ENCODE assay signal across 11 mouse cellular contexts in genomic region chr8:25331161-25331776, GRCm38 (mm10).
DNase-seq lines count a peak whose midpoint lies in the region; ATAC-seq lines count a peak whose summit lies in the region.
"Had no signal": no experiment of that assay in that cellular context is flagged by ENCODE, and none has a peak within 500 bp of the region (broad histone marks: within the 10 kb centered on the region; RNA-seq: fewer than 3 reads in every experiment).

No protein-coding gene starts in this region.

- 70% methylated on average over 7 of the region's 7 CpGs for WGBS in midbrain, embryonic 10.5 days
- 76% methylated on average over 7 of the region's 7 CpGs for WGBS in midbrain, embryonic 11.5 days
- 45% methylated on average over 7 of the region's 7 CpGs for WGBS in neural tube, embryonic 14.5 days

- no peak overlapping the region for H3K27ac ChIP-seq in midbrain, embryonic 10.5 days (replicated peaks)
- H3K27ac ChIP-seq in midbrain, embryonic 11.5 days (ENCODE audit: low read depth, low read length) = no peak overlapping the region
- H3K27ac ChIP-seq in neural tube, embryonic 14.5 days (ENCODE audit: low read depth, low read length) = peak overlapping the region; percentile 49; the same call in 1 of the 2 replicates
- H3K27ac ChIP-seq: heart, embryonic 15.5 days had no signal

- no peak overlapping the region for H3K4me2 ChIP-seq in midbrain, embryonic 11.5 days
- no peak overlapping the region for H3K4me2 ChIP-seq in neural tube, embryonic 14.5 days (ENCODE audit: low read depth, low read length)
- H3K4me2 ChIP-seq: heart, embryonic 15.5 days had no signal

- no peak overlapping the region for H3K9ac ChIP-seq in midbrain, embryonic 11.5 days (ENCODE audit: low read length)
- no peak overlapping the region for H3K9ac ChIP-seq in neural tube, embryonic 14.5 days (replicated peaks; ENCODE audit: low read depth, low read length)
- H3K9ac ChIP-seq: heart, embryonic 15.5 days had no signal

- no peaks in the 10 kb centered on the region; the same call in 1 of the 2 replicates for H3K27me3 ChIP-seq in midbrain, embryonic 10.5 days (ENCODE audit: low read depth, poor library complexity, severe bottlenecking)
- H3K27me3 ChIP-seq in midbrain, embryonic 11.5 days (ENCODE audit: control insufficient read depth, insufficient read depth, low read length) = no peaks in the 10 kb centered on the region
- H3K27me3 ChIP-seq in neural tube, embryonic 14.5 days (ENCODE audit: control insufficient read depth, insufficient read depth, low read length) = no peaks in the 10 kb centered on the region
- H3K27me3 ChIP-seq: heart, embryonic 15.5 days had no signal

- no peak for ATAC-seq in midbrain, embryonic 11.5 days (ENCODE audit: low FRiP score)
- 0 out of 2 replicates have a peak, but pooled peaks have one; percentile 5 for ATAC-seq in neural tube, embryonic 14.5 days (ENCODE audit: low read depth)
- ATAC-seq: intestine, postnatal 0 days had no signal

- peak; percentile 23 for DNase-seq in midbrain, embryonic 10.5 days (ENCODE audit: low spot score)
- no peak for DNase-seq in midbrain, embryonic 11.5 days (ENCODE audit: low spot score, missing footprints)
- DNase-seq in fibroblast of lung, adult 2 months (ENCODE audit: low read depth) = peak; percentile 72
- DNase-seq in kidney, postnatal 25 days = peak; percentile 35 to 65
- DNase-seq in cerebellum, adult 11 months = no peak
- no peak for DNase-seq in T-cell, adult 2 months (ENCODE audit: low spot score)
- DNase-seq in cerebellum, postnatal 25 days = no peak

- no peaks in the 10 kb centered on the region for H3K9me3 ChIP-seq in midbrain, embryonic 10.5 days (replicated peaks)
- no peaks in the 10 kb centered on the region for H3K9me3 ChIP-seq in midbrain, embryonic 11.5 days (ENCODE audit: control insufficient read depth, low read length)
- no peaks in the 10 kb centered on the region for H3K9me3 ChIP-seq in neural tube, embryonic 14.5 days (ENCODE audit: control insufficient read depth, low read length)
- H3K9me3 ChIP-seq: G1E; heart, embryonic 15.5 days had no signal

- peaks cover 14% of the 10 kb centered on the region for H3K4me1 ChIP-seq in midbrain, embryonic 10.5 days
- no peaks in the 10 kb centered on the region for H3K4me1 ChIP-seq in midbrain, embryonic 11.5 days (ENCODE audit: control insufficient read depth, insufficient read depth, low read length)
- H3K4me1 ChIP-seq in neural tube, embryonic 14.5 days (ENCODE audit: control insufficient read depth, insufficient read depth, low read length) = peaks cover 12% of the 10 kb centered on the region

- no peak overlapping the region for H3K4me3 ChIP-seq in midbrain, embryonic 10.5 days
- H3K4me3 ChIP-seq in midbrain, embryonic 11.5 days (ENCODE audit: low read depth, low read length) = no peak overlapping the region
- H3K4me3 ChIP-seq in neural tube, embryonic 14.5 days (ENCODE audit: low read depth, low read length) = no peak overlapping the region
- H3K4me3 ChIP-seq: heart, embryonic 15.5 days had no signal

- no peaks in the 10 kb centered on the region for H3K36me3 ChIP-seq in midbrain, embryonic 10.5 days
- no peaks in the 10 kb centered on the region for H3K36me3 ChIP-seq in midbrain, embryonic 11.5 days (ENCODE audit: control insufficient read depth, insufficient read depth, low read length)
- no peaks in the 10 kb centered on the region for H3K36me3 ChIP-seq in neural tube, embryonic 14.5 days (ENCODE audit: control insufficient read depth, insufficient read depth, low read length)
- H3K36me3 ChIP-seq: G1E; heart, embryonic 15.5 days had no signal

Comparison
In these comparisons a context has a peak if more than half of its experiments do, and no peak if none do; other contexts are left out.
1. DNase-seq: peak in midbrain, embryonic 10.5 days (single experiment), fibroblast of lung, adult 2 months (single experiment) and kidney, postnatal 25 days (2 of 2); none in midbrain, embryonic 11.5 days (single experiment), cerebellum, adult 11 months (single experiment), T-cell, adult 2 months (single experiment) and cerebellum, postnatal 25 days (0 of 2).